Mouse (Mus musculus): Measurements from ENCODE around the gene Lipa. TPM values are rescaled to one million over a fixed set of nuclear protein-coding genes. Genes with fewer than 3 reads are reported as not detected.

Gene Lipa
- polyA plus RNA-seq, 1 experiment = 31.3 TPM

DNA sequence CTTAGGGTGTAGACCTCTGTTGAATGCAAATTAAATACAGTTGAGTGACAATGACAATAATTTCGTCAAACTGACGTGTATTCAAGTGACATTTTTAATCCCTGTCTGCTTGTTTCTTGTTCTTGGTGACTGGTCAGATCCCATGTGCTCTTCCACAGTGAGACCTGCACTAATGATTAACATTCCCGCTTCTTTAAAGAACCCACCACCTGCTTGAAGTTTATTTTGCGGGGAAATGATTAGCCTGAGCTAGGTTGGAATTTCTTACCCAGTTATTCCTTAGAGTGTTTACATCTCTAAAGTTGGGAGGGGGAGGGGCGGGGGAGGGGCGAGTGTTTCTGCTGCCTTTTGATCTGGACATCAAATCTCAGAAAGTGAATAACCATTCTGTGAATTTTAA lies 59.1 kb downstream of the Lipa start:
- DNase-seq (ENCODE audit: low read depth) = no peak

DNA sequence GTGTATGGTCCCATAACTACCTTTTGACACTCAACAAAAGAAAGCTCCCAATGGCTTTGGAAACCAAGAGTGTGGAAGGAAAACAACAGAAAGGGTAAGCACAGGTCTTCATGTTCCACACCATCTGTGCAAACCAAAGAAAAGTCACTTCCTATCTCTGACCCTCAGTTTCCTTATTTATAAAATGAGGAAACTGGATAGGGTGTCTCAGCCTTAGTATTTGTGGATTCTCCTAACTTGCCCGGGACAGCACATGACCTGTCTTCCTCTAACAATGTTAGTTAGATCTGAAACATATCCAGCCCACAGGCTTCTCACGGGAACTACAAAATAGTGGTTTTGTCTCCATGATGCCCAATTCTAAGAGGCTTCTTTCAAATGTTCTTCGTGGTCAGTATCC lies 62.8 kb downstream of the Lipa start:
- no peak for DNase-seq (ENCODE audit: low read depth)

- DNase-seq (ENCODE audit: low read depth) = no peak
Measured at GRCm38 (mm10) chr19:34461451-34462019, 65.7 kb downstream of the Lipa start.

- no peak for DNase-seq (ENCODE audit: low read depth)
Measured at GRCm38 (mm10) chr19:34450784-34451370, 76.4 kb downstream of the Lipa start.

DNA sequence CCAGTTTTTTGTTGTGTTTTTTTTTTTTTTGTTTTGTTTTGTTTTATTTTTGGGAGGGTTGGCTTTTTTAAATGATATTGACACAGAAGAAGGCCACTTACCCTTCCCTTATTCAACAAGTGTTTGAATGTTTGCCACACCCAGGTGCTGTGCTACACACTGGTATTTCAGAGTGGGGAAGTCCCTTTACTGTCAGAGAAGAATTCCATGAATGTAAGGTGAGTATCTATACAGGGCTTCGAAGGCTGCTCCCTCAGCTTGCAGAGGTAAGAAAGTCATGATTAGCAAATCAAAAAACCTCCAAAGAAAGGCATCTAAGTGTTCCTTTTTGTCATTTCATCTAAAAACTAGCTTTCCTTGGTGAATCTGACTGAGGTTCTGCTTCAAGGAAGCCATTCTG lies 78.4 kb downstream of the Lipa start:
- DNase-seq (ENCODE audit: low read depth) = no peak

GRCm38 (mm10) chr19:34445410-34446012 lies 81.8 kb downstream of the Lipa start:
- DNase-seq (ENCODE audit: low read depth) = no peak

- no peak for DNase-seq (ENCODE audit: low read depth)
Measured at GRCm38 (mm10) chr19:34444785-34445184, 82.5 kb downstream of the Lipa start.

Other genes with a start within 250 kb of the Lipa start
- gene Fas, start 236.8 kb downstream of the Lipa start, polyA plus RNA-seq (2012; rRNA removed) = 8.7 and 10.9 TPM in 2 replicates
- 34.9 and 119 TPM in 2 replicates for gene Ch25h, start 52.3 kb downstream of the Lipa start, polyA plus RNA-seq (2012; rRNA removed)
- gene Ifit2, start 23.2 kb upstream of the Lipa start, polyA plus RNA-seq (2012; rRNA removed) = 1.5 TPM in 2 replicates
- gene Ifit3, start 56.1 kb upstream of the Lipa start, polyA plus RNA-seq (2012; rRNA removed) = 4.1 TPM in 2 replicates
- 0.12 and 0.15 TPM in 2 replicates for gene Ifit1bl1, start 74.5 kb upstream of the Lipa start, polyA plus RNA-seq (2012; rRNA removed)
- gene Ifit3b, start 80.5 kb upstream of the Lipa start, polyA plus RNA-seq (2012; rRNA removed) = 1.0 and 1.1 TPM in 2 replicates
- 0.03 and 0.10 TPM in 2 replicates for gene Ifit1bl2, start 113.3 kb upstream of the Lipa start, polyA plus RNA-seq (2012; rRNA removed)
- 2.3 and 2.6 TPM in 2 replicates for gene Ifit1, start 113.4 kb upstream of the Lipa start, polyA plus RNA-seq (2012; rRNA removed)
- gene Slc16a12, start 219.8 kb upstream of the Lipa start, polyA plus RNA-seq (2012; rRNA removed) = 10.6 and 18.0 TPM in 2 replicates